Mouse (Mus musculus) limb, embryonic 12.5 days (tissue): ENCODE results near the gene Gm5269. TPM values are rescaled to one million over a fixed set of nuclear protein-coding genes. Genes with fewer than 3 reads are reported as not detected.

Experiments used
- ATAC-seq: fragments of 200-750 bp; cut with Nextera tagmentation; 2 replicates; pipeline ENCODE4 v1.8.0; 2017; ENCODE audit warnings: low read depth, moderate TSS enrichment; ENCODE audit not compliant: insufficient number of reproducible peaks, insufficient read depth, low FRiP score, low TSS enrichment
- H3K27ac ChIP-seq: fragments of 300-500 bp; sonication (generic); 2 replicates; pipeline ENCODE4 v1.5.1; 2016; ENCODE audit warnings: mild to moderate bottlenecking, moderate library complexity
- H3K27me3 ChIP-seq: fragments of 300-500 bp; sonication (generic); 2 replicates; pipeline ENCODE4 v1.6.1; 2016; ENCODE audit warnings: mild to moderate bottlenecking, moderate library complexity
- H3K36me3 ChIP-seq: fragments of 300-500 bp; sonication (generic); 2 replicates; pipeline ENCODE4 v1.6.1; 2016; ENCODE audit warnings: mild to moderate bottlenecking, moderate library complexity
- H3K4me1 ChIP-seq: fragments of 300-500 bp; sonication (generic); replicated peaks from 2 replicates; pipeline ENCODE4 v1.6.1; 2016
- H3K4me2 ChIP-seq: fragments of 300-500 bp; sonication (generic); 2 replicates; pipeline ENCODE4 v1.6.1; 2016; ENCODE audit warnings: mild to moderate bottlenecking, moderate library complexity
- H3K4me3 ChIP-seq: fragments of 300-500 bp; sonication (generic); replicated peaks from 2 replicates; pipeline ENCODE4 v1.5.1; 2016; ENCODE audit warnings: mild to moderate bottlenecking
- H3K9ac ChIP-seq: fragments of 300-500 bp; sonication (generic); replicated peaks from 2 replicates; pipeline ENCODE4 v1.6.1; 2016; ENCODE audit warnings: mild to moderate bottlenecking, moderate library complexity
- H3K9me3 ChIP-seq: fragments of 300-500 bp; sonication (generic); 2 replicates; pipeline ENCODE4 v1.6.1; 2016; ENCODE audit warnings: mild to moderate bottlenecking, moderate library complexity
- WGBS: fragments of 180-500 bp; shearing (Covaris S2); methylation state at CpG from one replicate; pipeline ENCODE4 v1.1.7; 2016; 5-methylcytosine and 5-hydroxymethylcytosine counted together
- polyA plus RNA-seq: library from polyadenylated mRNA; unstranded; fragments of >200 nt; fragmentation: Nextera tagmentation; extraction: Ambion mirVana; gene quantifications from 2 replicates; pipeline ENCODE4 v1.2.1, GENCODE M21; 2016

Gene Gm5269
- polyA plus RNA-seq = not detected in 2 replicates

GRCm38 (mm10) chr1:45890173-45890572, at the start of gene Gm5269:
Gene Gm5269 (minus strand): TSS chr1:45890273.
- no peak within 1 kb of the TSS for H3K27ac ChIP-seq
- no peak within 1 kb of the TSS for H3K4me2 ChIP-seq
- no peak for ATAC-seq
- H3K27me3 ChIP-seq = no peaks in the 10 kb centered on the region
- 0 out of 2 replicates have a peak, but pooled peaks cover 5% of the 10 kb centered on the region for H3K4me1 ChIP-seq
- no peak within 1 kb of the TSS for H3K4me3 ChIP-seq
- H3K9ac ChIP-seq = no peak within 1 kb of the TSS
- no peaks in the 10 kb centered on the region for H3K9me3 ChIP-seq
- no peaks in the 10 kb centered on the region for H3K36me3 ChIP-seq

- Histone ChIP-seq H3K9ac (no peak overlapping the region), H3K36me3 (no peaks in the 10 kb centered on the region), H3K27me3 (peaks cover 20% of the 10 kb centered on the region), H3K4me2 (no peak overlapping the region), H3K4me3 (no peak overlapping the region), H3K4me1 (no peaks in the 10 kb centered on the region; the same call in 1 of the 2 replicates), H3K9me3 (no peaks in the 10 kb centered on the region), H3K27ac (no peak overlapping the region)
- ATAC-seq = no peak
These were observed 41.1 kb upstream of the Gm5269 start for GRCm38 (mm10) chr1:45931127-45931526.

GRCm38 (mm10) chr1:45926911-45927310, 36.8 kb upstream of the Gm5269 start:
- Histone ChIP-seq H3K4me1 (no peaks in the 10 kb centered on the region; the same call in 1 of the 2 replicates), H3K4me3 (no peak overlapping the region), H3K27me3 (peaks cover 35% of the 10 kb centered on the region), H3K9me3 (no peaks in the 10 kb centered on the region), H3K36me3 (no peaks in the 10 kb centered on the region), H3K27ac (no peak overlapping the region), H3K4me2 (no peak overlapping the region), H3K9ac (no peak overlapping the region)
- ATAC-seq = no peak
- 47% methylated on average over 3 of the region's 3 CpGs for WGBS

GRCm38 (mm10) chr1:45926393-45926763, 36.3 kb upstream of the Gm5269 start, which contains the start of gene Slc40a1:
Gene Slc40a1 (minus strand): TSS chr1:45926523.
- H3K4me3 ChIP-seq = peak within 1 kb of the TSS; percentile 63
- peaks cover 35% of the 10 kb centered on the region for H3K27me3 ChIP-seq
- WGBS = 23% methylated on average over 9 of the region's 9 CpGs
- ATAC-seq = no peak; the same call in 1 of the 2 replicates
- H3K36me3 ChIP-seq = no peaks in the 10 kb centered on the region
- no peak within 1 kb of the TSS for H3K27ac ChIP-seq
- H3K9ac ChIP-seq = peak within 1 kb of the TSS; percentile 42
- peak within 1 kb of the TSS; percentile 93 for H3K4me2 ChIP-seq
- no peaks in the 10 kb centered on the region for H3K9me3 ChIP-seq
- no peaks in the 10 kb centered on the region; the same call in 1 of the 2 replicates for H3K4me1 ChIP-seq

- H3K36me3 ChIP-seq = no peaks in the 10 kb centered on the region
- H3K9ac ChIP-seq = peak overlapping the region; percentile 42
- H3K4me1 ChIP-seq = no peaks in the 10 kb centered on the region; the same call in 1 of the 2 replicates
- ATAC-seq = peak; percentile 88
- peak overlapping the region; percentile 93 for H3K4me2 ChIP-seq
- H3K4me3 ChIP-seq = peak overlapping the region; percentile 63
- WGBS = under 1% methylated on average over 51 of the region's 53 CpGs
- H3K27ac ChIP-seq = no peak overlapping the region
- peaks cover 35% of the 10 kb centered on the region for H3K27me3 ChIP-seq
- no peaks in the 10 kb centered on the region for H3K9me3 ChIP-seq
These were observed 35.7 kb upstream of the Gm5269 start for GRCm38 (mm10) chr1:45925500-45926392.

GRCm38 (mm10) chr1:45925131-45925499, 35.0 kb upstream of the Gm5269 start:
- H3K27ac ChIP-seq = no peak overlapping the region
- WGBS = 13% methylated on average over 7 of the region's 7 CpGs

GRCm38 (mm10) chr1:45924516-45924915, 34.4 kb upstream of the Gm5269 start:
- Histone ChIP-seq H3K4me1 (no peaks in the 10 kb centered on the region; the same call in 1 of the 2 replicates), H3K4me2 (peak overlapping the region; percentile 93; the same call in 1 of the 2 replicates)

More at GRCm38 (mm10) chr1:45925131-45925499, 35.0 kb upstream of the Gm5269 start:
- no peaks in the 10 kb centered on the region for H3K36me3 ChIP-seq
- H3K4me1 ChIP-seq = no peaks in the 10 kb centered on the region; the same call in 1 of the 2 replicates
- no peaks in the 10 kb centered on the region for H3K9me3 ChIP-seq
- H3K9ac ChIP-seq = peak overlapping the region; percentile 42
- ATAC-seq = peak; percentile 45; the same call in 1 of the 2 replicates
- H3K4me3 ChIP-seq = peak overlapping the region; percentile 63
- peaks cover 35% of the 10 kb centered on the region for H3K27me3 ChIP-seq
- H3K4me2 ChIP-seq = peak overlapping the region; percentile 93

GRCm38 (mm10) chr1:45923306-45923705, 33.2 kb upstream of the Gm5269 start:
- H3K4me1 ChIP-seq = no peaks in the 10 kb centered on the region; the same call in 1 of the 2 replicates
- H3K27ac ChIP-seq = no peak overlapping the region
- no peak overlapping the region for H3K4me3 ChIP-seq
- no peak overlapping the region for H3K9ac ChIP-seq
- H3K4me2 ChIP-seq = no peak overlapping the region
- peaks cover 35% of the 10 kb centered on the region for H3K27me3 ChIP-seq
- no peaks in the 10 kb centered on the region for H3K9me3 ChIP-seq
- H3K36me3 ChIP-seq = no peaks in the 10 kb centered on the region
- no peak for ATAC-seq
- WGBS = 64% methylated on average over 4 of the region's 4 CpGs

More at GRCm38 (mm10) chr1:45924516-45924915, 34.4 kb upstream of the Gm5269 start:
- Histone ChIP-seq H3K9me3 (no peaks in the 10 kb centered on the region), H3K27ac (no peak overlapping the region), H3K27me3 (peaks cover 35% of the 10 kb centered on the region), H3K36me3 (no peaks in the 10 kb centered on the region), H3K9ac (no peak overlapping the region), H3K4me3 (peak overlapping the region; percentile 63; the same call in 1 of the 2 replicates)
- 64% methylated on average over 7 of the region's 7 CpGs for WGBS
- ATAC-seq = no peak

GRCm38 (mm10) chr1:45920703-45921102, 30.6 kb upstream of the Gm5269 start:
- H3K27ac ChIP-seq = no peak overlapping the region
- H3K4me1 ChIP-seq = no peaks in the 10 kb centered on the region
- H3K36me3 ChIP-seq = no peaks in the 10 kb centered on the region
- no peak for ATAC-seq
- 87% methylated on average over 3 of the region's 3 CpGs for WGBS
- H3K4me2 ChIP-seq = no peak overlapping the region
- no peaks in the 10 kb centered on the region for H3K9me3 ChIP-seq
- no peak overlapping the region for H3K9ac ChIP-seq
- H3K27me3 ChIP-seq = peaks cover 13% of the 10 kb centered on the region
- no peak overlapping the region for H3K4me3 ChIP-seq

GRCm38 (mm10) chr1:45919752-45920151, 29.7 kb upstream of the Gm5269 start:
- no peak overlapping the region for H3K4me3 ChIP-seq
- H3K4me2 ChIP-seq = no peak overlapping the region
- H3K4me1 ChIP-seq = no peaks in the 10 kb centered on the region
- H3K36me3 ChIP-seq = no peaks in the 10 kb centered on the region
- H3K9me3 ChIP-seq = no peaks in the 10 kb centered on the region
- H3K9ac ChIP-seq = no peak overlapping the region
- H3K27ac ChIP-seq = no peak overlapping the region
- H3K27me3 ChIP-seq = peaks cover 8% of the 10 kb centered on the region; the same call in 1 of the 2 replicates
- 88% methylated on average over 1 of the region's 1 CpGs for WGBS
- ATAC-seq = no peak

GRCm38 (mm10) chr1:45917136-45917803, 27.2 kb upstream of the Gm5269 start:
- H3K9ac ChIP-seq = no peak overlapping the region
- ATAC-seq = no peak
- 88% methylated on average over 4 of the region's 4 CpGs for WGBS
- H3K4me2 ChIP-seq = no peak overlapping the region
- no peaks in the 10 kb centered on the region for H3K4me1 ChIP-seq
- H3K4me3 ChIP-seq = no peak overlapping the region
- no peak overlapping the region for H3K27ac ChIP-seq
- no peaks in the 10 kb centered on the region for H3K36me3 ChIP-seq
- no peaks in the 10 kb centered on the region for H3K27me3 ChIP-seq
- H3K9me3 ChIP-seq = no peaks in the 10 kb centered on the region
